Mouse (Mus musculus): ENCODE data around the gene Stra6. TPM values are rescaled to one million over a fixed set of nuclear protein-coding genes. Genes with fewer than 3 reads are reported as not detected.

Stra6 gene
- polyA plus RNA-seq, 1 experiment from 2014 or later = 8.6 TPM

GRCm38 (mm10) chr9:58118671-58119070 is 55.1 kb downstream of the Stra6 start, which contains the start of gene Ccdc33:
Gene Ccdc33 (minus strand): TSS chr9:58118823.
- peaks cover 41% of the 10 kb centered on the region for H3K4me1 ChIP-seq
- H3K4me2 ChIP-seq (replicated peaks) = no peak within 1 kb of the TSS
- no peaks in the 10 kb centered on the region for H3K9me3 ChIP-seq
- no peaks in the 10 kb centered on the region for H3K36me3 ChIP-seq
- WGBS = 31% methylated on average over 2 of the region's 2 CpGs
- H3K27me3 ChIP-seq = peaks cover 48% of the 10 kb centered on the region
- H3K27ac ChIP-seq (replicated peaks) = no peak within 1 kb of the TSS
- no peak within 1 kb of the TSS for H3K4me3 ChIP-seq
- no peak for ATAC-seq (ENCODE audit: low FRiP score, low read depth)
- H3K9ac ChIP-seq (replicated peaks) = no peak within 1 kb of the TSS

GRCm38 (mm10) chr9:58125085-58125484 is 61.5 kb downstream of the Stra6 start:
- no peak overlapping the region for H3K27ac ChIP-seq (replicated peaks)
- H3K4me2 ChIP-seq (replicated peaks) = no peak overlapping the region
- no peaks in the 10 kb centered on the region for H3K9me3 ChIP-seq
- H3K4me3 ChIP-seq = no peak overlapping the region
- 47% methylated on average over 3 of the region's 3 CpGs for WGBS
- no peak overlapping the region for H3K9ac ChIP-seq (replicated peaks)
- ATAC-seq (ENCODE audit: low FRiP score, low read depth) = no peak
- peaks cover 36% of the 10 kb centered on the region for H3K27me3 ChIP-seq
- peaks cover 23% of the 10 kb centered on the region for H3K4me1 ChIP-seq
- no peaks in the 10 kb centered on the region for H3K36me3 ChIP-seq

- no peak overlapping the region for H3K9ac ChIP-seq (replicated peaks)
- no peak for ATAC-seq (ENCODE audit: low FRiP score, low read depth)
- H3K27ac ChIP-seq (replicated peaks) = no peak overlapping the region
- no peak overlapping the region for H3K4me3 ChIP-seq
- H3K4me1 ChIP-seq = peaks cover 23% of the 10 kb centered on the region
- 32% methylated on average over 4 of the region's 4 CpGs for WGBS
- peaks cover 43% of the 10 kb centered on the region for H3K27me3 ChIP-seq
- no peak overlapping the region for H3K4me2 ChIP-seq (replicated peaks)
- H3K9me3 ChIP-seq = no peaks in the 10 kb centered on the region
- H3K36me3 ChIP-seq = no peaks in the 10 kb centered on the region
Measured at GRCm38 (mm10) chr9:58125811-58126210, 62.2 kb downstream of the Stra6 start.

GRCm38 (mm10) chr9:58128926-58129413 is 65.4 kb downstream of the Stra6 start:
- Histone ChIP-seq H3K4me1 (peaks cover 31% of the 10 kb centered on the region), H3K27ac (replicated peaks) (0 out of 2 replicates have a peak overlapping the region, but pooled peaks have one; percentile 20), H3K4me2 (replicated peaks) (peak overlapping the region; percentile 25), H3K36me3 (no peaks in the 10 kb centered on the region), H3K9me3 (no peaks in the 10 kb centered on the region), H3K9ac (replicated peaks) (0 out of 2 replicates have a peak overlapping the region, but pooled peaks have one; percentile 17), H3K27me3 (peaks cover 65% of the 10 kb centered on the region), H3K4me3 (no peak overlapping the region)
- WGBS = 3% methylated on average over 13 of the region's 13 CpGs
- no peak; the same call in 1 of the 2 replicates for ATAC-seq (ENCODE audit: low FRiP score, low read depth)

- H3K9me3 ChIP-seq = no peaks in the 10 kb centered on the region
- 0 out of 2 replicates have a peak overlapping the region, but pooled peaks have one; percentile 20 for H3K27ac ChIP-seq (replicated peaks)
- H3K9ac ChIP-seq (replicated peaks) = 0 out of 2 replicates have a peak overlapping the region, but pooled peaks have one; percentile 17
- no peak for ATAC-seq (ENCODE audit: low FRiP score, low read depth)
- H3K27me3 ChIP-seq = peaks cover 62% of the 10 kb centered on the region
- no peak overlapping the region for H3K4me3 ChIP-seq
- H3K4me1 ChIP-seq = peaks cover 37% of the 10 kb centered on the region
- H3K4me2 ChIP-seq (replicated peaks) = peak overlapping the region; percentile 25
- no peaks in the 10 kb centered on the region for H3K36me3 ChIP-seq
- 15% methylated on average over 8 of the region's 8 CpGs for WGBS
Measured at GRCm38 (mm10) chr9:58129508-58129907, 65.9 kb downstream of the Stra6 start.

GRCm38 (mm10) chr9:58130909-58131308 is 67.3 kb downstream of the Stra6 start:
- H3K36me3 ChIP-seq = no peaks in the 10 kb centered on the region
- H3K27ac ChIP-seq (replicated peaks) = no peak overlapping the region
- H3K27me3 ChIP-seq = peaks cover 71% of the 10 kb centered on the region
- ATAC-seq (ENCODE audit: low FRiP score, low read depth) = no peak
- H3K4me1 ChIP-seq = peaks cover 41% of the 10 kb centered on the region
- H3K4me2 ChIP-seq (replicated peaks) = no peak overlapping the region
- WGBS = 40% methylated on average over 3 of the region's 3 CpGs
- no peaks in the 10 kb centered on the region for H3K9me3 ChIP-seq
- no peak overlapping the region for H3K4me3 ChIP-seq
- no peak overlapping the region for H3K9ac ChIP-seq (replicated peaks)

GRCm38 (mm10) chr9:58131735-58132134 is 68.1 kb downstream of the Stra6 start:
- Histone ChIP-seq H3K9me3 (no peaks in the 10 kb centered on the region), H3K4me3 (no peak overlapping the region), H3K27ac (replicated peaks) (no peak overlapping the region), H3K36me3 (no peaks in the 10 kb centered on the region), H3K9ac (replicated peaks) (no peak overlapping the region), H3K27me3 (peaks cover 71% of the 10 kb centered on the region), H3K4me2 (replicated peaks) (no peak overlapping the region), H3K4me1 (peaks cover 43% of the 10 kb centered on the region)
- no peak for ATAC-seq (ENCODE audit: low FRiP score, low read depth)
- WGBS = 77% methylated on average over 7 of the region's 7 CpGs

GRCm38 (mm10) chr9:58133893-58134884 is 70.6 kb downstream of the Stra6 start:
- Histone ChIP-seq H3K4me2 (replicated peaks) (no peak overlapping the region), H3K27me3 (peaks cover 63% of the 10 kb centered on the region), H3K4me3 (no peak overlapping the region), H3K36me3 (no peaks in the 10 kb centered on the region), H3K27ac (replicated peaks) (peak overlapping the region; percentile 40; the same call in 1 of the 2 replicates), H3K4me1 (peaks cover 38% of the 10 kb centered on the region), H3K9ac (replicated peaks) (peak overlapping the region; percentile 7; the same call in 1 of the 2 replicates), H3K9me3 (no peaks in the 10 kb centered on the region)
- peak; percentile 57; the same call in 1 of the 2 replicates for ATAC-seq (ENCODE audit: low FRiP score, low read depth)
- 11% methylated on average over 14 of the region's 17 CpGs for WGBS

- 29% methylated on average over 7 of the region's 7 CpGs for WGBS
- no peak overlapping the region for H3K4me2 ChIP-seq (replicated peaks)
- H3K4me1 ChIP-seq = peaks cover 37% of the 10 kb centered on the region
- no peak overlapping the region for H3K4me3 ChIP-seq
- H3K9ac ChIP-seq (replicated peaks) = no peak overlapping the region
- no peak overlapping the region for H3K27ac ChIP-seq (replicated peaks)
- H3K27me3 ChIP-seq = peaks cover 64% of the 10 kb centered on the region
- ATAC-seq (ENCODE audit: low FRiP score, low read depth) = no peak
- H3K9me3 ChIP-seq = no peaks in the 10 kb centered on the region
- no peaks in the 10 kb centered on the region for H3K36me3 ChIP-seq
Measured at GRCm38 (mm10) chr9:58134906-58135305, 71.3 kb downstream of the Stra6 start.

- H3K36me3 ChIP-seq = no peaks in the 10 kb centered on the region
- H3K4me2 ChIP-seq (replicated peaks) = no peak overlapping the region
- H3K9ac ChIP-seq (replicated peaks) = no peak overlapping the region
- WGBS = 43% methylated on average over 2 of the region's 2 CpGs
- peaks cover 44% of the 10 kb centered on the region for H3K4me1 ChIP-seq
- ATAC-seq (ENCODE audit: low FRiP score, low read depth) = no peak
- peaks cover 61% of the 10 kb centered on the region for H3K27me3 ChIP-seq
- no peak overlapping the region for H3K27ac ChIP-seq (replicated peaks)
- H3K9me3 ChIP-seq = no peaks in the 10 kb centered on the region
- no peak overlapping the region for H3K4me3 ChIP-seq
Measured at GRCm38 (mm10) chr9:58135921-58136321, 72.3 kb downstream of the Stra6 start.

GRCm38 (mm10) chr9:58139947-58140346 is 76.4 kb downstream of the Stra6 start:
- no peak overlapping the region for H3K4me3 ChIP-seq
- H3K4me1 ChIP-seq = peaks cover 42% of the 10 kb centered on the region
- H3K9me3 ChIP-seq = no peaks in the 10 kb centered on the region
- no peak overlapping the region for H3K27ac ChIP-seq (replicated peaks)
- H3K27me3 ChIP-seq = peaks cover 43% of the 10 kb centered on the region
- WGBS = 39% methylated on average over 6 of the region's 6 CpGs
- H3K9ac ChIP-seq (replicated peaks) = no peak overlapping the region
- no peak overlapping the region for H3K4me2 ChIP-seq (replicated peaks)
- H3K36me3 ChIP-seq = no peaks in the 10 kb centered on the region
- ATAC-seq (ENCODE audit: low FRiP score, low read depth) = no peak

GRCm38 (mm10) chr9:58143419-58143818 is 79.8 kb downstream of the Stra6 start:
- H3K27me3 ChIP-seq = peaks cover 38% of the 10 kb centered on the region; the same call in 1 of the 2 replicates
- ATAC-seq (ENCODE audit: low FRiP score, low read depth) = no peak
- H3K36me3 ChIP-seq = no peaks in the 10 kb centered on the region
- H3K27ac ChIP-seq (replicated peaks) = no peak overlapping the region
- no peak overlapping the region for H3K4me2 ChIP-seq (replicated peaks)
- peaks cover 33% of the 10 kb centered on the region for H3K4me1 ChIP-seq
- H3K4me3 ChIP-seq = no peak overlapping the region
- no peaks in the 10 kb centered on the region for H3K9me3 ChIP-seq
- 40% methylated on average over 7 of the region's 7 CpGs for WGBS
- H3K9ac ChIP-seq (replicated peaks) = no peak overlapping the region

Measured in midbrain, embryonic 12.5 days (tissue).